Mouse (Mus musculus): ENCODE data around the gene Sertad2. TPM values are rescaled to one million over a fixed set of nuclear protein-coding genes. Genes with fewer than 3 reads are reported as not detected.

The Sertad2 gene
- total and polyA plus RNA-seq, 3 experiments, result 9.2 to 30.8 (median 22.2) TPM

GRCm38 (mm10) chr11:20605613-20606012, 62.6 kb downstream of the Sertad2 start:
- DNase-seq (ENCODE audit: low spot score) (no peak), ATAC-seq (ENCODE audit: extremely low read depth, insufficient number of reproducible peaks, low FRiP score, poor library complexity, severe bottlenecking) (no peak)
- Histone ChIP-seq H3K36me3 (replicated peaks) (no peaks in the 10 kb centered on the region), H3K27me3 (ENCODE audit: insufficient read depth, low read length) (peaks cover 5% of the 10 kb centered on the region), H3K4me1 (ENCODE audit: insufficient read depth, low read depth, low read length) (peaks cover 3% of the 10 kb centered on the region), H3K4me3 (ENCODE audit: low read depth, low read length) (no peak overlapping the region), H3K9me3 (replicated peaks) (no peaks in the 10 kb centered on the region)
- TF ChIP-seq POLR2AphosphoS5 (IDR thresholded peaks at IDR 0.05; ENCODE audit: insufficient replicate concordance, low read depth, low read length) (no peak), TAL1 (conservative IDR thresholded peaks at IDR 0.05; ENCODE audit: low read depth, low read length) (no peak), GATA1 (IDR thresholded peaks at IDR 0.05; ENCODE audit: borderline replicate concordance, low read length) (no peak), GATA2 (IDR thresholded peaks at IDR 0.05; ENCODE audit: borderline replicate concordance, low read depth, low read length) (no peak), CTCF (IDR thresholded peaks at IDR 0.05; ENCODE audit: low read depth, low read length) (no peak)

DNA sequence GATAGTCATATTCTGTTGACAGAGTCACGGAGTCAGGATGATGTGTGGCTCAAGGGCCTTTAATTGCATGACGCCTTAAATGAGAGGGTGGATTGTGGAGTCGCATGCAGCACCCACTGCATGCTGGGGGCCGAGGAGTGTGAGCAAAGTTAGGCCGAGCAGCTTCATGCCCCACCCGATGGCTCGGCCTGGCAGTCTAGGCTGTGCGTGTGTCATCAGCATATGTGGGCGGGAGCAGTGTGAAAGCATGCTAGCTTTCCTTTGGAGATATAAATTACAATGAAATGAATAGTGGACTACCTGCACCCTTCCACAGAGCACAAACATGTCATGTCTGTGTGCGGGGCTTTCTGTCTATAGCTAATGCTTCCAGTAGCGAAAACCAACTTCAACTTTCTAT, 65.4 kb downstream of the Sertad2 start:
- peaks cover 3% of the 10 kb centered on the region for H3K4me1 ChIP-seq (ENCODE audit: insufficient read depth, low read depth, low read length)
- no peak for DNase-seq (ENCODE audit: low spot score)
- TF ChIP-seq POLR2AphosphoS5 (IDR thresholded peaks at IDR 0.05; ENCODE audit: insufficient replicate concordance, low read depth, low read length), result no peak
- no peak for TF ChIP-seq GATA1 (IDR thresholded peaks at IDR 0.05; ENCODE audit: borderline replicate concordance, low read length)
- no peak for TF ChIP-seq CTCF (IDR thresholded peaks at IDR 0.05; ENCODE audit: low read depth, low read length)
- no peak for TF ChIP-seq TAL1 (conservative IDR thresholded peaks at IDR 0.05; ENCODE audit: low read depth, low read length)
- TF ChIP-seq GATA2 (IDR thresholded peaks at IDR 0.05; ENCODE audit: borderline replicate concordance, low read depth, low read length), result no peak
- ATAC-seq (ENCODE audit: extremely low read depth, insufficient number of reproducible peaks, low FRiP score, poor library complexity, severe bottlenecking), result no peak
- no peak overlapping the region for H3K4me3 ChIP-seq (ENCODE audit: low read depth, low read length)
- no peaks in the 10 kb centered on the region for H3K36me3 ChIP-seq (replicated peaks)
- H3K9me3 ChIP-seq (replicated peaks), result no peaks in the 10 kb centered on the region
- H3K27me3 ChIP-seq (ENCODE audit: insufficient read depth, low read length), result peaks cover 5% of the 10 kb centered on the region

DNA sequence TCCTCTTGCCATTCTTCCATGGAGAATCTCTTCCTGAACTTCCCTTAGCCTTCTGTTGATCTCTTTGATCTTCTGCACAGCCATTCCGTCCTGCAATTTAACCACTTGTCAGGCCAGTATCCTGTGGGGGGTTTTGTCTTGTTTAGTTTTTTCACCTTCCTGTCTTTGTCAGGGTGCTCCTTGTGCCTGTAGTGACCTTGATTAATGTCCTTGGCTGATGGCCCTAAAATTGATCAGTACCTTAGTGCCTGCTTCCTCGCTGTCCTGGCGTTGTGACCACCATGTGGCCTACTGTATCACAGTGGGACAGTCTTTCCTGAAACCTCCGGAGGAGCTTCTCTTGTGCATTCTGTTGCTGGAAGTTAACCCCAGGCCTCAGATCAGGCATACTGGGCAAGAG, 70.2 kb downstream of the Sertad2 start:
- Histone ChIP-seq H3K4me1 (ENCODE audit: insufficient read depth, low read depth, low read length) (peaks cover 3% of the 10 kb centered on the region), H3K9me3 (replicated peaks) (no peaks in the 10 kb centered on the region), H3K27me3 (ENCODE audit: insufficient read depth, low read length) (peaks cover 5% of the 10 kb centered on the region; the same call in 1 of the 2 replicates), H3K4me3 (ENCODE audit: low read depth, low read length) (no peak overlapping the region), H3K36me3 (replicated peaks) (no peaks in the 10 kb centered on the region)
- no peak for TF ChIP-seq GATA1 (IDR thresholded peaks at IDR 0.05; ENCODE audit: borderline replicate concordance, low read length)
- no peak for TF ChIP-seq TAL1 (conservative IDR thresholded peaks at IDR 0.05; ENCODE audit: low read depth, low read length)
- no peak for TF ChIP-seq CTCF (IDR thresholded peaks at IDR 0.05; ENCODE audit: low read depth, low read length)
- TF ChIP-seq GATA2 (IDR thresholded peaks at IDR 0.05; ENCODE audit: borderline replicate concordance, low read depth, low read length), result no peak
- no peak for TF ChIP-seq POLR2AphosphoS5 (IDR thresholded peaks at IDR 0.05; ENCODE audit: insufficient replicate concordance, low read depth, low read length)
- DNase-seq (ENCODE audit: low spot score) (no peak), ATAC-seq (ENCODE audit: extremely low read depth, insufficient number of reproducible peaks, low FRiP score, poor library complexity, severe bottlenecking) (no peak)

DNA sequence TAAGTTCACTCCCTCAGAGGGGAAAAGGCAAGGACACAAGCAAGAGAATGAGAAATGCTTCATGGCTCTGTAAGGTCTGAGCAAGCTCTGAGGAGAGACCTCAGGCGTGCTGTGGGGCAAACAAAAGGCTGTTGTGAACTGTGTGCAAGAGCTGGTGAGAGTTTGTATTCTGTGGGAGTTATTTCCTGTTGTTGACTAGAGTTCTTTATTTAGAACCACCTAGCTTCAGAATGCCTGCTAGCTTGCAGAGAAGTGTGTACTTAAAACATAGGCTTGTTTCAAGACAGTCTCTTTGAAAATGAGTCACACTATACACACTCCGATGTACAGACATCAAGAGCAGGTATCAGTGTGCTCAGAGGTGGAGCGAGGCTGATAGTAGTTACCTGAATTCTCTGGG, 73.0 kb downstream of the Sertad2 start:
- Histone ChIP-seq H3K9me3 (replicated peaks) (no peaks in the 10 kb centered on the region), H3K4me1 (ENCODE audit: insufficient read depth, low read depth, low read length) (no peaks in the 10 kb centered on the region), H3K27me3 (ENCODE audit: insufficient read depth, low read length) (peaks cover 3% of the 10 kb centered on the region), H3K36me3 (replicated peaks) (no peaks in the 10 kb centered on the region), H3K4me3 (ENCODE audit: low read depth, low read length) (no peak overlapping the region)
- no peak for ATAC-seq (ENCODE audit: extremely low read depth, insufficient number of reproducible peaks, low FRiP score, poor library complexity, severe bottlenecking)
- no peak for DNase-seq (ENCODE audit: low spot score)
- TF ChIP-seq TAL1 (conservative IDR thresholded peaks at IDR 0.05; ENCODE audit: low read depth, low read length) (no peak), GATA1 (IDR thresholded peaks at IDR 0.05; ENCODE audit: borderline replicate concordance, low read length) (no peak), CTCF (IDR thresholded peaks at IDR 0.05; ENCODE audit: low read depth, low read length) (no peak), POLR2AphosphoS5 (IDR thresholded peaks at IDR 0.05; ENCODE audit: insufficient replicate concordance, low read depth, low read length) (no peak), GATA2 (IDR thresholded peaks at IDR 0.05; ENCODE audit: borderline replicate concordance, low read depth, low read length) (no peak)

DNA sequence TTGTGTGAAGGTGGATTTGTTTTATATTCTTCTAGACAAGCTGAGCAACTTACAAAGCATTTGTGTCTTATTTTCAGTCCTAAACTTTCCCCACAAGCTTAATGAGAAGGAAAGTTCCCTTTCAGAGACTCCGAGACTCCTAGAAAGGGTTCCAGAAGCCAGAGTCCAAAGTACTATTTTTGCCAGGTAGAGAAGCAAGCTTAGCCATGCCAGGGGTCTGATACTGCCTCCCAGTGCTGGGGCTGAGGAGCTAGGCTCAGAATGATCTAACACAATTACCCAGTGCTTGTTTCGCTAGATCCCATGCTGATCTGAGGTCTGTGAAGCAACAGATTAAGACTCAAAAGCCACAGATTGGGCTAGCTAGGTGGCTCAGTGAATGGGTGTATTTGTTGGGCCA, 84.1 kb downstream of the Sertad2 start:
- Histone ChIP-seq H3K9me3 (replicated peaks) (no peaks in the 10 kb centered on the region), H3K4me3 (ENCODE audit: low read depth, low read length) (no peak overlapping the region), H3K27me3 (ENCODE audit: insufficient read depth, low read length) (peaks cover 3% of the 10 kb centered on the region; the same call in 1 of the 2 replicates), H3K4me1 (ENCODE audit: insufficient read depth, low read depth, low read length) (peaks cover 4% of the 10 kb centered on the region; the same call in 1 of the 2 replicates), H3K36me3 (replicated peaks) (no peaks in the 10 kb centered on the region)
- TF ChIP-seq CTCF (IDR thresholded peaks at IDR 0.05; ENCODE audit: low read depth, low read length) (no peak), GATA2 (IDR thresholded peaks at IDR 0.05; ENCODE audit: borderline replicate concordance, low read depth, low read length) (no peak), GATA1 (IDR thresholded peaks at IDR 0.05; ENCODE audit: borderline replicate concordance, low read length) (no peak), TAL1 (conservative IDR thresholded peaks at IDR 0.05; ENCODE audit: low read depth, low read length) (no peak), POLR2AphosphoS5 (IDR thresholded peaks at IDR 0.05; ENCODE audit: insufficient replicate concordance, low read depth, low read length) (no peak)
- no peak for DNase-seq (ENCODE audit: low spot score)
- ATAC-seq (ENCODE audit: extremely low read depth, insufficient number of reproducible peaks, low FRiP score, poor library complexity, severe bottlenecking), result no peak

DNA sequence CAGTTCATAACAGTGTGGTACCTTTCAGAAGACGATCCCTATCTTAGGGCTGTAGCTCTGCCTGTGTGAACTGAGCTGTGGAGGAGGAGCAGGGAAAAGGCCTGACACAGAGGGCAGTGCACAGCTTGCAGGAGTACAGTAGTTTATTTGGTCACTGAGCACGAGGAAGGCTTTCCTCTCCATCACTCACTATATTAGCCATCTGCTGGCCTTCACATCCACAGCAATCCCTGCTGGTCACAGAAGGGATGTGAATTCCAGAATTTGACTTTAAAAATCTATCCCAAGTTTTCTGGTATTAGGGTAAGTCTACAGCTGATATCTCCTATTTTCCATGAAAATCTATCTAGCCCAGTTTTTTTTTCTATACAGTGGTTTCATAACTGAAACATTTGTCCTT, 85.2 kb downstream of the Sertad2 start:
- Histone ChIP-seq H3K9me3 (replicated peaks) (no peaks in the 10 kb centered on the region), H3K4me3 (ENCODE audit: low read depth, low read length) (no peak overlapping the region), H3K36me3 (replicated peaks) (no peaks in the 10 kb centered on the region), H3K27me3 (ENCODE audit: insufficient read depth, low read length) (peaks cover 3% of the 10 kb centered on the region; the same call in 1 of the 2 replicates), H3K4me1 (ENCODE audit: insufficient read depth, low read depth, low read length) (peaks cover 7% of the 10 kb centered on the region)
- no peak for DNase-seq (ENCODE audit: low spot score)
- no peak for ATAC-seq (ENCODE audit: extremely low read depth, insufficient number of reproducible peaks, low FRiP score, poor library complexity, severe bottlenecking)
- no peak for TF ChIP-seq GATA1 (IDR thresholded peaks at IDR 0.05; ENCODE audit: borderline replicate concordance, low read length)

DNA sequence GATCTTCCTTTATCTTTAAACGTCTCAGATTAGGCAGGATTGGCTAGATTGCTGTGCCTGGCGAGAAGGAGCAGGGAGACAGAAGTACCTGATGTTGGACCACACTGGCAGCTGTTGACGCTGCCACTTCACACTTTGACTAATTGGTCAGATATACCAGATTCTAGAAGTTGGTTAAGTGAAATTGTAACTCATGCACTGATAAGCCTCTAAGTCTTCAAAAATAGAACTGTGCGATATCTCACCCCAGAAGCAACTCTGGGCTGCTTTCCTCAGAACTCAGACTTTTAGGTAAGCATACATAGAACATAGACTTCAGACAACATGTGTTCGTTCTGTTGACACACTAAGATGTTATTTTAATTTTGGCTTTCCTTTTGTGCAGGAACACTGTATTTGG, 86.6 kb downstream of the Sertad2 start:
- no peak for ATAC-seq (ENCODE audit: extremely low read depth, insufficient number of reproducible peaks, low FRiP score, poor library complexity, severe bottlenecking)
- Histone ChIP-seq H3K27me3 (ENCODE audit: insufficient read depth, low read length) (peaks cover 3% of the 10 kb centered on the region; the same call in 1 of the 2 replicates), H3K36me3 (replicated peaks) (no peaks in the 10 kb centered on the region), H3K9me3 (replicated peaks) (no peaks in the 10 kb centered on the region), H3K4me3 (ENCODE audit: low read depth, low read length) (no peak overlapping the region), H3K4me1 (ENCODE audit: insufficient read depth, low read depth, low read length) (peaks cover 21% of the 10 kb centered on the region)
- TF ChIP-seq GATA2 (IDR thresholded peaks at IDR 0.05; ENCODE audit: borderline replicate concordance, low read depth, low read length) (no peak), POLR2AphosphoS5 (IDR thresholded peaks at IDR 0.05; ENCODE audit: insufficient replicate concordance, low read depth, low read length) (no peak)
- no peak for DNase-seq (ENCODE audit: low spot score)
